Mouse (Mus musculus): ENCODE results near the gene Psd4.

The Psd4 gene

GRCm38 (mm10) chr2:24435699-24436098 is 68.3 kb downstream of the Psd4 start:
- DNase-seq (ENCODE audit: low spot score): no peak

GRCm38 (mm10) chr2:24440056-24440455 is 72.7 kb downstream of the Psd4 start:
- no peak for DNase-seq (ENCODE audit: low spot score)

- no peak for DNase-seq (ENCODE audit: low spot score)
Measured at GRCm38 (mm10) chr2:24441899-24442298, 74.5 kb downstream of the Psd4 start.

GRCm38 (mm10) chr2:24442303-24442925 is 75.0 kb downstream of the Psd4 start:
- no peak for DNase-seq (ENCODE audit: low spot score)

- DNase-seq (ENCODE audit: low spot score): no peak
Measured at GRCm38 (mm10) chr2:24443256-24443790, 75.9 kb downstream of the Psd4 start.

GRCm38 (mm10) chr2:24449111-24449510 is 81.7 kb downstream of the Psd4 start:
- no peak for DNase-seq (ENCODE audit: low spot score)

- DNase-seq (ENCODE audit: low spot score): peak; percentile 77
Measured at GRCm38 (mm10) chr2:24453206-24453605, 85.8 kb downstream of the Psd4 start.

GRCm38 (mm10) chr2:24454429-24455011 is 87.1 kb downstream of the Psd4 start:
- no peak for DNase-seq (ENCODE audit: low spot score)

GRCm38 (mm10) chr2:24455057-24455855 is 87.9 kb downstream of the Psd4 start:
- DNase-seq (ENCODE audit: low spot score): peak; percentile 69

GRCm38 (mm10) chr2:24456841-24457240 is 89.5 kb downstream of the Psd4 start:
- DNase-seq (ENCODE audit: low spot score): no peak

GRCm38 (mm10) chr2:24460112-24460807 is 92.9 kb downstream of the Psd4 start:
- no peak for DNase-seq (ENCODE audit: low spot score)

GRCm38 (mm10) chr2:24460808-24461127 is 93.4 kb downstream of the Psd4 start:
- DNase-seq (ENCODE audit: low spot score): peak; percentile 24

Data from adipocyte (in vitro differentiated cells).